Mouse (Mus musculus) MEL (cell line): ENCODE results near the gene Nsl1. TPM values are rescaled to one million over a fixed set of nuclear protein-coding genes. Genes with fewer than 3 reads are reported as not detected.

Experiments
- DNase-seq: peaks from one replicate; pipeline ENCODE4 v3.0.0; 2011; ENCODE audit warnings: low read depth, low spot score
- H3K27ac ChIP-seq: 2 replicates; pipeline ENCODE4 v1.5.1; 2012; ENCODE audit warnings: low read depth, mild to moderate bottlenecking, control low read depth, low read length, moderate library complexity; ENCODE audit not compliant: control insufficient read depth
- H3K27me3 ChIP-seq, 2 experiments: fragments of 150-350 bp in 1 of 2; sonication (generic) in 1 of 2; 2 replicates each; pipeline ENCODE4 v1.6.1; 2012; ENCODE audit warnings: low read length in 2 of 2, mild to moderate bottlenecking in 2 of 2, improper control_type of control experiment in 1 of 2, moderate library complexity in 1 of 2; ENCODE audit not compliant: insufficient read depth in 2 of 2, control insufficient read depth in 1 of 2
- H3K36me3 ChIP-seq, 2 experiments: 2 replicates each; pipeline ENCODE4 v1.6.1; 2012 to 2014; ENCODE audit warnings: low read length in 2 of 2, improper control_type of control experiment in 1 of 2, inconsistent platforms in 1 of 2, mild to moderate bottlenecking in 1 of 2; ENCODE audit not compliant: insufficient read depth in 2 of 2, control insufficient read depth in 1 of 2
- H3K4me1 ChIP-seq, 2 experiments: fragments of 150-350 bp in 1 of 2; sonication (generic) in 1 of 2; 2 replicates each; pipeline ENCODE4 v1.6.1; 2012; ENCODE audit warnings: low read length in 2 of 2, improper control_type of control experiment in 1 of 2, mild to moderate bottlenecking in 1 of 2; ENCODE audit not compliant: insufficient read depth in 2 of 2, control insufficient read depth in 1 of 2
- H3K4me3 ChIP-seq, 2 experiments: fragments of 150-350 bp in 1 of 2; sonication (generic) in 1 of 2; 2 replicates each; pipeline ENCODE4 v1.5.1; 2012; ENCODE audit warnings: low read depth in 2 of 2, low read length in 2 of 2, mild to moderate bottlenecking in 2 of 2, moderate library complexity in 2 of 2, control low read depth in 1 of 2, improper control_type of control experiment in 1 of 2; ENCODE audit not compliant: control insufficient read depth in 1 of 2, insufficient read depth in 1 of 2
- H3K79me2 ChIP-seq: 2 replicates; pipeline ENCODE4 v1.6.1; 2012; ENCODE audit warnings: mild to moderate bottlenecking, low read length, moderate library complexity; ENCODE audit not compliant: control insufficient read depth, poor library complexity, insufficient read depth
- H3K9ac ChIP-seq: 2 replicates; pipeline ENCODE4 v1.6.1; 2012; ENCODE audit warnings: low read depth, mild to moderate bottlenecking, control low read depth, low read length, moderate library complexity; ENCODE audit not compliant: control insufficient read depth, poor library complexity, severe bottlenecking
- H3K9me3 ChIP-seq: fragments of 150-350 bp; sonication (generic); replicated peaks from 2 replicates; pipeline ENCODE4 v1.6.1; 2012; ENCODE audit warnings: mild to moderate bottlenecking, low read length, improper control_type of control experiment, moderate library complexity; ENCODE audit not compliant: insufficient read depth
- CTCF ChIP-seq, 3 experiments: IDR thresholded peaks in 2 of 3; conservative IDR thresholded peaks in 1 of 3; 2 replicates each; pipeline ENCODE4 v1.5.1; 2011 to 2012; ENCODE audit warnings: low read length in 3 of 3, low read depth in 2 of 3, mild to moderate bottlenecking in 2 of 3, improper control_type of control experiment in 1 of 3, inconsistent platforms in 1 of 3, mixed read lengths in 1 of 3, moderate library complexity in 1 of 3; ENCODE audit not compliant: control insufficient read depth in 1 of 3, insufficient read depth in 1 of 3, poor library complexity in 1 of 3, severe bottlenecking in 1 of 3
- E2F4 ChIP-seq: IDR thresholded peaks from 2 replicates; pipeline ENCODE4 v1.6.1; 2011; ENCODE audit warnings: low read depth, low read length, improper control_type of control experiment, borderline replicate concordance
- EP300 ChIP-seq, 2 experiments: IDR thresholded peaks; 2 replicates each; pipeline ENCODE4 v1.6.1; 2011; ENCODE audit warnings: improper control_type of control experiment in 2 of 2, low read length in 2 of 2, low read depth in 1 of 2, mild to moderate bottlenecking in 1 of 2
- MAFK ChIP-seq: IDR thresholded peaks from 2 replicates; pipeline ENCODE4 v1.6.1; 2011; ENCODE audit warnings: low read depth, mild to moderate bottlenecking, low read length, improper control_type of control experiment, borderline replicate concordance
- MAZ ChIP-seq: IDR thresholded peaks from 2 replicates; pipeline ENCODE4 v1.6.1; 2012; ENCODE audit warnings: low read depth, mild to moderate bottlenecking, inconsistent platforms, low read length, improper control_type of control experiment
- MEF2A ChIP-seq: IDR thresholded peaks from 2 replicates; pipeline ENCODE4 v1.6.1; 2014; ENCODE audit warnings: low read depth, mild to moderate bottlenecking, inconsistent platforms, low read length, improper control_type of control experiment; ENCODE audit not compliant: poor library complexity, insufficient replicate concordance, severe bottlenecking; ENCODE audit errors: extremely low read depth
- NRF1 ChIP-seq: IDR thresholded peaks from 2 replicates; pipeline ENCODE4 v1.6.1; 2014; ENCODE audit warnings: low read depth, mild to moderate bottlenecking, inconsistent platforms, low read length, improper control_type of control experiment, moderate library complexity; ENCODE audit not compliant: poor library complexity, insufficient read depth, severe bottlenecking
- POLR2A ChIP-seq, 2 experiments: IDR thresholded peaks; 2 replicates each; pipeline ENCODE4 v1.6.1; 2011 to 2012; ENCODE audit warnings: low read length in 2 of 2, mild to moderate bottlenecking in 2 of 2, control low read depth in 1 of 2, improper control_type of control experiment in 1 of 2, low read depth in 1 of 2, moderate library complexity in 1 of 2; ENCODE audit not compliant: control insufficient read depth in 1 of 2, insufficient read depth in 1 of 2, poor library complexity in 1 of 2
- POLR2AphosphoS2 ChIP-seq: IDR thresholded peaks from 2 replicates; pipeline ENCODE4 v1.6.1; 2011; ENCODE audit warnings: low read length, improper control_type of control experiment
- RAD21 ChIP-seq: IDR thresholded peaks from 2 replicates; pipeline ENCODE4 v1.6.1; 2011; ENCODE audit warnings: mild to moderate bottlenecking, low read depth, low read length, improper control_type of control experiment
- RCOR1 ChIP-seq: IDR thresholded peaks from 2 replicates; pipeline ENCODE4 v1.6.1; 2012; ENCODE audit warnings: low read depth, mild to moderate bottlenecking, inconsistent platforms, low read length, improper control_type of control experiment
- SMC3 ChIP-seq: IDR thresholded peaks from 2 replicates; pipeline ENCODE4 v1.6.1; 2011; ENCODE audit warnings: low read depth, low read length, improper control_type of control experiment
- TCF12 ChIP-seq: IDR thresholded peaks from 2 replicates; pipeline ENCODE4 v1.6.1; 2014; ENCODE audit warnings: low read depth, mild to moderate bottlenecking, inconsistent platforms, low read length, improper control_type of control experiment, moderate library complexity
- UBTF ChIP-seq: IDR thresholded peaks from 2 replicates; pipeline ENCODE4 v1.6.1; 2012; ENCODE audit warnings: low read depth, mild to moderate bottlenecking, inconsistent platforms, low read length, improper control_type of control experiment, moderate library complexity, borderline replicate concordance; ENCODE audit not compliant: insufficient read depth
- ZKSCAN1 ChIP-seq: IDR thresholded peaks from 2 replicates; pipeline ENCODE4 v1.6.1; 2012; ENCODE audit warnings: low read depth, mild to moderate bottlenecking, inconsistent platforms, low read length, improper control_type of control experiment, moderate library complexity
- polyA plus RNA-seq, 2 experiments: library from polyadenylated mRNA; stranded (reverse) in 1 of 2; unstranded in 1 of 2; fragments of >175 nt in 1 of 2; fragments of >200 nt in 1 of 2; gene quantifications; 2 replicates each; pipeline versions ENCODE4 v1.2.1 to v1.2.4; 2012; ENCODE audit warnings: low replicate concordance in 2 of 2, low read depth in 1 of 2; ENCODE audit not compliant: insufficient read length in 2 of 2, insufficient read depth in 1 of 2, missing spikeins in 1 of 2
- total RNA-seq: library from RNA; depleted of rRNA; stranded (reverse); fragments of 300-350 nt; gene quantifications from 2 replicates; pipeline ENCODE4 v1.2.3, GENCODE M21; 2012

Gene Nsl1
- total and polyA plus RNA-seq, 3 experiments = 24.2 to 41.9 TPM; not detected in 1

- H3K27me3 ChIP-seq = no peaks in the 10 kb centered on the region
- no peak overlapping the region for H3K4me3 ChIP-seq
- H3K79me2 ChIP-seq = no peaks in the 10 kb centered on the region
- peaks cover 7 to 22% of the 10 kb centered on the region in 2 experiments; a peak in 3 of 4 replicates for H3K4me1 ChIP-seq
- no peaks in the 10 kb centered on the region for H3K9me3 ChIP-seq
- peaks cover 0 to 17% of the 10 kb centered on the region in 2 experiments; a peak in 3 of 4 replicates for H3K36me3 ChIP-seq
- no peak overlapping the region for H3K9ac ChIP-seq
- DNase-seq = no peak
- TF ChIP-seq POLR2A (IDR thresholded peaks at IDR 0.05; ENCODE audit: control insufficient read depth in 1 of 2, insufficient read depth in 1 of 2, low read depth in 1 of 2, low read length in 2 of 2, poor library complexity in 1 of 2) (no peak), RCOR1 (no peak), RAD21 (no peak), NRF1 (no peak), TCF12 (no peak), MEF2A (no peak), POLR2AphosphoS2 (no peak), SMC3 (no peak)
- no peak overlapping the region for H3K27ac ChIP-seq
These were observed 16.5 kb upstream of the Nsl1 start for GRCm38 (mm10) chr1:191046231-191046824.

- Histone ChIP-seq H3K36me3 (peaks cover 0 to 18% of the 10 kb centered on the region in 2 experiments; a peak in 2 of 4 replicates), H3K9ac (no peak overlapping the region), H3K4me1 (peaks cover 13% of the 10 kb centered on the region in 2 experiments), H3K79me2 (no peaks in the 10 kb centered on the region), H3K9me3 (no peaks in the 10 kb centered on the region), H3K27me3 (no peaks in the 10 kb centered on the region), H3K4me3 (peak overlapping the region in 1 of 2 experiments; percentile 48; a peak in 1 of 4 replicates), H3K27ac (no peak overlapping the region)
- TF ChIP-seq ZKSCAN1 = no peak
- no peak for TF ChIP-seq E2F4
- TF ChIP-seq MAFK = no peak
- TF ChIP-seq EP300 (IDR thresholded peaks at IDR 0.05; ENCODE audit: low read depth in 1 of 2, low read length in 2 of 2) = no peak
- no peak for TF ChIP-seq UBTF
- TF ChIP-seq CTCF (IDR thresholded peaks at IDR 0.05 in 2 of 3, conservative IDR thresholded peaks at IDR 0.05 in 1 of 3; ENCODE audit: control insufficient read depth in 1 of 3, insufficient read depth in 1 of 3, low read depth in 2 of 3, low read length in 3 of 3, poor library complexity in 1 of 3, severe bottlenecking in 1 of 3) = no peak
- no peak for TF ChIP-seq MAZ
- peak; percentile 32 for DNase-seq
These were observed 9.3 kb upstream of the Nsl1 start for GRCm38 (mm10) chr1:191053555-191053954.
